Mouse (Mus musculus) spleen, adult 2 months (tissue): ENCODE data around the gene Rbms2. TPM values are rescaled to one million over a fixed set of nuclear protein-coding genes. Genes with fewer than 3 reads are reported as not detected.
"Not testable (repeated sequence)": the region's sequence is repeated elsewhere in the genome, so short reads cannot be mapped to it uniquely, and the experiment has no call there.

Experiments used
- DNase-seq, 2 experiments: peaks; one replicate each; pipeline versions ENCODE4 v3.0.0 to v3.0.0-alpha.2; 2012 to 2021; ENCODE audit warnings: low spot score in 2 of 2, low read depth in 1 of 2
- H3K27ac ChIP-seq: fragments of 200-500 bp; 2 replicates; pipeline ENCODE4 v1.5.1; 2012; ENCODE audit warnings: low read length, inconsistent platforms; ENCODE audit not compliant: insufficient read depth
- H3K27me3 ChIP-seq: fragments of 200-500 bp; 2 replicates; pipeline ENCODE4 v1.6.1; 2012; ENCODE audit warnings: mild to moderate bottlenecking, moderate library complexity, low read length, inconsistent platforms; ENCODE audit not compliant: control insufficient read depth, insufficient read depth
- H3K36me3 ChIP-seq: fragments of 200-500 bp; 2 replicates; pipeline ENCODE4 v1.6.1; 2012; ENCODE audit warnings: mild to moderate bottlenecking, low read length, inconsistent platforms; ENCODE audit not compliant: control insufficient read depth, insufficient read depth
- H3K4me1 ChIP-seq: fragments of 200-500 bp; 2 replicates; pipeline ENCODE4 v1.6.1; 2011; ENCODE audit warnings: inconsistent platforms; ENCODE audit not compliant: control insufficient read depth, insufficient read depth, insufficient read length
- H3K4me3 ChIP-seq: fragments of 200-500 bp; 2 replicates; pipeline ENCODE4 v1.5.1; 2011; ENCODE audit warnings: mild to moderate bottlenecking, inconsistent platforms; ENCODE audit not compliant: insufficient read depth, insufficient read length; ENCODE audit errors: extremely low read depth
- CTCF ChIP-seq: fragments of 200-500 bp; IDR thresholded peaks from 2 replicates; pipeline ENCODE4 v1.5.1; 2011; ENCODE audit warnings: mild to moderate bottlenecking, inconsistent platforms; ENCODE audit not compliant: insufficient read depth, insufficient read length, insufficient replicate concordance; ENCODE audit errors: extremely low read depth
- POLR2A ChIP-seq: fragments of 200-500 bp; IDR thresholded peaks from 2 replicates; pipeline ENCODE4 v1.6.1; 2011; ENCODE audit warnings: low read depth, low read length, inconsistent platforms
- WGBS: fragments of 180-500 bp; shearing (Covaris S2); methylation state at CpG from one replicate; pipeline ENCODE4 v1.1.7; 2018; 5-methylcytosine and 5-hydroxymethylcytosine counted together
- polyA plus RNA-seq: library from polyadenylated mRNA; depleted of rRNA; stranded (reverse); fragments of >200 nt; gene quantifications from 2 replicates; pipeline ENCODE4 v1.2.3, GENCODE M21; 2012

Rbms2 gene
- polyA plus RNA-seq, 1 experiment: 30.0 TPM

GRCm38 (mm10) chr10:128218387-128219117, 38.5 kb upstream of the Rbms2 start:
- H3K4me3 ChIP-seq: no peak overlapping the region
- TF ChIP-seq CTCF (no peak), POLR2A (no peak)
- H3K4me1 ChIP-seq: no peaks in the 10 kb centered on the region
- no peaks in the 10 kb centered on the region for H3K27me3 ChIP-seq
- H3K36me3 ChIP-seq: no peaks in the 10 kb centered on the region
- no peak for DNase-seq
- no peak overlapping the region for H3K27ac ChIP-seq
- 86% methylated on average over 18 of the region's 18 CpGs for WGBS

- 80% methylated on average over 5 of the region's 5 CpGs for WGBS
- Histone ChIP-seq H3K27ac (no peak overlapping the region), H3K4me3 (no peak overlapping the region), H3K27me3 (no peaks in the 10 kb centered on the region), H3K36me3 (no peaks in the 10 kb centered on the region; the same call in 1 of the 2 replicates), H3K4me1 (no peaks in the 10 kb centered on the region; the same call in 1 of the 2 replicates)
- TF ChIP-seq CTCF (no peak), POLR2A (no peak)
- DNase-seq: no peak
Measured at GRCm38 (mm10) chr10:128214981-128215380, 34.9 kb upstream of the Rbms2 start.

GRCm38 (mm10) chr10:128214112-128214511, 34.0 kb upstream of the Rbms2 start:
- 94% methylated on average over 4 of the region's 4 CpGs for WGBS
- H3K27me3 ChIP-seq, H3K36me3 ChIP-seq, DNase-seq, H3K4me3 ChIP-seq, H3K4me1 ChIP-seq, H3K27ac ChIP-seq: not testable (repeated sequence)

GRCm38 (mm10) chr10:128212871-128213323, 32.8 kb upstream of the Rbms2 start:
- TF ChIP-seq POLR2A (no peak), CTCF (peak; percentile 54; the same call in 1 of the 2 replicates)
- WGBS: 1% methylated on average over 18 of the region's 18 CpGs

GRCm38 (mm10) chr10:128212148-128212547, 32.1 kb upstream of the Rbms2 start:
- H3K4me3 ChIP-seq: peak overlapping the region; percentile 82; the same call in 1 of the 2 replicates
- DNase-seq: no peak

More at GRCm38 (mm10) chr10:128212871-128213323, 32.8 kb upstream of the Rbms2 start:
- no peaks in the 10 kb centered on the region for H3K27me3 ChIP-seq
- H3K4me3 ChIP-seq: peak overlapping the region; percentile 46
- no peaks in the 10 kb centered on the region; the same call in 1 of the 2 replicates for H3K36me3 ChIP-seq
- no peak overlapping the region for H3K27ac ChIP-seq
- DNase-seq: peak; percentile 66 to 67
- H3K4me1 ChIP-seq: no peaks in the 10 kb centered on the region; the same call in 1 of the 2 replicates

GRCm38 (mm10) chr10:128211390-128212108, 31.5 kb upstream of the Rbms2 start, which contains the start of gene Spryd4:
Spryd4 (minus strand) TSS chr10:128211807.
- under 1% methylated on average over 30 of the region's 30 CpGs for WGBS
- H3K27ac ChIP-seq: no peak within 1 kb of the TSS

More at GRCm38 (mm10) chr10:128212148-128212547, 32.1 kb upstream of the Rbms2 start:
- H3K27me3 ChIP-seq: no peaks in the 10 kb centered on the region
- WGBS: 50% methylated on average over 6 of the region's 6 CpGs
- H3K36me3 ChIP-seq: no peaks in the 10 kb centered on the region; the same call in 1 of the 2 replicates
- no peak overlapping the region for H3K27ac ChIP-seq
- TF ChIP-seq CTCF: no peak
- TF ChIP-seq POLR2A: no peak
- H3K4me1 ChIP-seq: no peaks in the 10 kb centered on the region; the same call in 1 of the 2 replicates

More at GRCm38 (mm10) chr10:128211390-128212108, 31.5 kb upstream of the Rbms2 start, which contains the start of gene Spryd4:
- DNase-seq: peak; percentile 76 to 88
- TF ChIP-seq POLR2A (no peak), CTCF (no peak)
- Histone ChIP-seq H3K4me1 (no peaks in the 10 kb centered on the region; the same call in 1 of the 2 replicates), H3K27me3 (no peaks in the 10 kb centered on the region), H3K4me3 (peak within 1 kb of the TSS; percentile 82), H3K36me3 (peaks cover 2% of the 10 kb centered on the region; the same call in 1 of the 2 replicates)
